Mouse (Mus musculus) kidney, embryonic 16.5 days (tissue): Measurements from ENCODE around the gene Reep1. TPM values are rescaled to one million over a fixed set of nuclear protein-coding genes. Genes with fewer than 3 reads are reported as not detected.
A peak's percentile ranks its signal among the peaks of the same experiment; 100 is the strongest.

ENCODE experiments used
- ATAC-seq: fragments of 200-750 bp; cut with Nextera tagmentation; 2 replicates; pipeline ENCODE4 v1.8.0; 2017; ENCODE audit warnings: moderate TSS enrichment; ENCODE audit not compliant: low FRiP score, low TSS enrichment
- H3K27ac ChIP-seq: fragments of 300-500 bp; sonication (generic); 2 replicates; pipeline ENCODE4 v1.5.1; 2014; ENCODE audit warnings: low read length
- H3K27me3 ChIP-seq: fragments of 300-500 bp; sonication (generic); 2 replicates; pipeline ENCODE4 v1.6.1; 2014; ENCODE audit warnings: low read length, control low read depth, mixed read lengths; ENCODE audit not compliant: insufficient read depth
- H3K36me3 ChIP-seq: fragments of 300-500 bp; sonication (generic); 2 replicates; pipeline ENCODE4 v1.6.1; 2014; ENCODE audit warnings: low read length, control low read depth, mixed read lengths; ENCODE audit not compliant: insufficient read depth
- H3K4me1 ChIP-seq: fragments of 300-500 bp; sonication (generic); 2 replicates; pipeline ENCODE4 v1.6.1; 2014; ENCODE audit warnings: low read length, control low read depth, mixed read lengths; ENCODE audit not compliant: insufficient read depth
- H3K4me2 ChIP-seq: fragments of 300-500 bp; sonication (generic); replicated peaks from 2 replicates; pipeline ENCODE4 v1.6.1; 2014; ENCODE audit warnings: low read depth, low read length
- H3K4me3 ChIP-seq: fragments of 300-500 bp; sonication (generic); 2 replicates; pipeline ENCODE4 v1.5.1; 2014; ENCODE audit warnings: mild to moderate bottlenecking, low read length
- H3K9ac ChIP-seq: fragments of 300-500 bp; sonication (generic); replicated peaks from 2 replicates; pipeline ENCODE4 v1.6.1; 2014; ENCODE audit warnings: low read length
- H3K9me3 ChIP-seq: fragments of 300-500 bp; sonication (generic); 2 replicates; pipeline ENCODE4 v1.6.1; 2016; ENCODE audit warnings: low read length, control low read depth
- WGBS: fragments of 180-500 bp; shearing (Covaris S2); extraction: QIAGEN DNeasy Blood & Tissue Kit; methylation state at CpG from one replicate; pipeline ENCODE4 v1.1.7; 2014; 5-methylcytosine and 5-hydroxymethylcytosine counted together
- polyA plus RNA-seq: library from polyadenylated mRNA; unstranded; fragments of >200 nt; fragmentation: Nextera tagmentation; extraction: Ambion mirVana; gene quantifications from 2 replicates; pipeline ENCODE4 v1.2.1, GENCODE M21; 2015

Reep1 gene
- 14.1 and 14.6 TPM in 2 replicates for polyA plus RNA-seq

- Histone ChIP-seq H3K4me3 (peak within 1 kb of the TSS; percentile 58), H3K9me3 (0 out of 2 replicates have a peak, but pooled peaks cover 3% of the 10 kb centered on the region), H3K9ac (peak within 1 kb of the TSS; percentile 58), H3K4me1 (peaks cover 16% of the 10 kb centered on the region), H3K27me3 (peaks cover 21% of the 10 kb centered on the region; the same call in 1 of the 2 replicates), H3K27ac (no peak within 1 kb of the TSS), H3K4me2 (peak within 1 kb of the TSS; percentile 91), H3K36me3 (no peaks in the 10 kb centered on the region)
- under 1% methylated on average over 82 of the region's 91 CpGs for WGBS
- ATAC-seq: peak; percentile 94
Measured at GRCm38 (mm10) chr6:71707511-71708501, at the start of gene Reep1. Reep1 (plus strand) TSS chr6:71707561.

- H3K27ac ChIP-seq: no peak overlapping the region
- 60% methylated on average over 2 of the region's 2 CpGs for WGBS
- ATAC-seq: no peak
Measured at GRCm38 (mm10) chr6:71658290-71658689, 49.1 kb upstream of the Reep1 start.

GRCm38 (mm10) chr6:71664511-71664910 is 42.9 kb upstream of the Reep1 start:
- WGBS: 61% methylated on average over 1 of the region's 1 CpGs
- H3K27ac ChIP-seq: no peak overlapping the region
- no peaks in the 10 kb centered on the region for H3K27me3 ChIP-seq
- H3K9me3 ChIP-seq: no peaks in the 10 kb centered on the region
- H3K4me2 ChIP-seq: no peak overlapping the region
- no peaks in the 10 kb centered on the region for H3K4me1 ChIP-seq
- ATAC-seq: no peak
- no peak overlapping the region for H3K4me3 ChIP-seq
- H3K36me3 ChIP-seq: no peaks in the 10 kb centered on the region
- no peak overlapping the region for H3K9ac ChIP-seq

More at GRCm38 (mm10) chr6:71658290-71658689, 49.1 kb upstream of the Reep1 start:
- Histone ChIP-seq H3K9ac (no peak overlapping the region), H3K4me2 (no peak overlapping the region), H3K9me3 (no peaks in the 10 kb centered on the region), H3K27me3 (no peaks in the 10 kb centered on the region), H3K36me3 (no peaks in the 10 kb centered on the region), H3K4me1 (peaks cover 3% of the 10 kb centered on the region; the same call in 1 of the 2 replicates), H3K4me3 (no peak overlapping the region)

GRCm38 (mm10) chr6:71673166-71673565 is 34.2 kb upstream of the Reep1 start:
- Histone ChIP-seq H3K27ac (no peak overlapping the region), H3K9me3 (no peaks in the 10 kb centered on the region), H3K36me3 (no peaks in the 10 kb centered on the region), H3K4me3 (no peak overlapping the region), H3K4me2 (no peak overlapping the region), H3K4me1 (no peaks in the 10 kb centered on the region), H3K27me3 (no peaks in the 10 kb centered on the region), H3K9ac (no peak overlapping the region)
- no peak for ATAC-seq
- WGBS: 60% methylated on average over 2 of the region's 2 CpGs

GRCm38 (mm10) chr6:71678891-71679290 is 28.5 kb upstream of the Reep1 start:
- Histone ChIP-seq H3K9me3 (no peaks in the 10 kb centered on the region), H3K27me3 (no peaks in the 10 kb centered on the region), H3K9ac (no peak overlapping the region), H3K4me3 (no peak overlapping the region), H3K4me1 (no peaks in the 10 kb centered on the region), H3K36me3 (no peaks in the 10 kb centered on the region), H3K4me2 (no peak overlapping the region), H3K27ac (no peak overlapping the region)
- WGBS: 67% methylated on average over 7 of the region's 7 CpGs
- ATAC-seq: no peak

GRCm38 (mm10) chr6:71695150-71695549 is 12.2 kb upstream of the Reep1 start:
- Histone ChIP-seq H3K9me3 (no peaks in the 10 kb centered on the region), H3K27me3 (no peaks in the 10 kb centered on the region), H3K4me1 (no peaks in the 10 kb centered on the region), H3K9ac (no peak overlapping the region), H3K36me3 (no peaks in the 10 kb centered on the region), H3K4me2 (no peak overlapping the region), H3K4me3 (no peak overlapping the region), H3K27ac (no peak overlapping the region)
- no peak for ATAC-seq
- 82% methylated on average over 2 of the region's 2 CpGs for WGBS

- ATAC-seq: no peak
- WGBS: 83% methylated on average over 3 of the region's 3 CpGs
- H3K4me2 ChIP-seq: no peak overlapping the region
- no peaks in the 10 kb centered on the region for H3K36me3 ChIP-seq
- H3K27me3 ChIP-seq: no peaks in the 10 kb centered on the region
- H3K9me3 ChIP-seq: no peaks in the 10 kb centered on the region
- H3K4me3 ChIP-seq: no peak overlapping the region
- no peaks in the 10 kb centered on the region for H3K4me1 ChIP-seq
- H3K9ac ChIP-seq: no peak overlapping the region
- H3K27ac ChIP-seq: no peak overlapping the region
Measured at GRCm38 (mm10) chr6:71695599-71695998, 11.8 kb upstream of the Reep1 start.

GRCm38 (mm10) chr6:71706871-71707270 is 490 bp upstream of the Reep1 start:
- 76% methylated on average over 12 of the region's 12 CpGs for WGBS
- Histone ChIP-seq H3K4me1 (peaks cover 16% of the 10 kb centered on the region), H3K4me3 (no peak overlapping the region), H3K9ac (no peak overlapping the region), H3K27ac (no peak overlapping the region), H3K36me3 (no peaks in the 10 kb centered on the region), H3K9me3 (0 out of 2 replicates have a peak, but pooled peaks cover 3% of the 10 kb centered on the region), H3K27me3 (peaks cover 21% of the 10 kb centered on the region; the same call in 1 of the 2 replicates), H3K4me2 (no peak overlapping the region)
- 0 out of 2 replicates have a peak, but pooled peaks have one; percentile 36 for ATAC-seq

- Histone ChIP-seq H3K27me3 (peaks cover 21% of the 10 kb centered on the region; the same call in 1 of the 2 replicates), H3K27ac (no peak overlapping the region), H3K9ac (no peak overlapping the region; the same call in 1 of the 2 replicates), H3K4me1 (peaks cover 16% of the 10 kb centered on the region), H3K9me3 (0 out of 2 replicates have a peak, but pooled peaks cover 3% of the 10 kb centered on the region), H3K4me3 (peak overlapping the region; percentile 58), H3K4me2 (peak overlapping the region; percentile 91), H3K36me3 (no peaks in the 10 kb centered on the region)
- 7% methylated on average over 3 of the region's 3 CpGs for WGBS
- ATAC-seq: 0 out of 2 replicates have a peak, but pooled peaks have one; percentile 30
Measured at GRCm38 (mm10) chr6:71708528-71708927, 1.2 kb downstream of the Reep1 start.
